Mouse (Mus musculus) central nervous system, embryonic 18 days (tissue): ENCODE measurements around the gene 1700016K19Rik. TPM values are rescaled to one million over a fixed set of nuclear protein-coding genes. Genes with fewer than 3 reads are reported as not detected.

Experiments
- polyA plus RNA-seq: library from polyadenylated mRNA; depleted of rRNA; stranded (reverse); fragments of >200 nt; gene quantifications from 2 replicates; pipeline ENCODE4 v1.2.3, GENCODE M21; 2012; rRNA removed

1700016K19Rik gene
- 7.4 and 9.1 TPM in 2 replicates for polyA plus RNA-seq

GRCm38 (mm10) chr11:75999440-76000155 is at the start of gene 1700016K19Rik:
1700016K19Rik (plus strand) TSS chr11:75999912.

GRCm38 (mm10) chr11:76027139-76028071 is 27.7 kb downstream of the 1700016K19Rik start, which contains the start of gene Rflnb:
Rflnb (minus strand) TSS chr11:76027782.

Other genes with a start within 250 kb of the 1700016K19Rik start
- gene Doc2b, start 203.9 kb upstream of the 1700016K19Rik start, polyA plus RNA-seq = 15.9 and 17.4 TPM in 2 replicates
- gene Rph3al, start 61.5 kb upstream of the 1700016K19Rik start, polyA plus RNA-seq = 2.8 and 3.1 TPM in 2 replicates
- gene Rflnb, start 27.9 kb downstream of the 1700016K19Rik start, polyA plus RNA-seq = 7.5 and 8.0 TPM in 2 replicates
- gene Vps53, start 179.7 kb downstream of the 1700016K19Rik start, polyA plus RNA-seq = 53.5 and 54.9 TPM in 2 replicates
- gene Fam57a, start 179.8 kb downstream of the 1700016K19Rik start, polyA plus RNA-seq = 32.1 TPM in 2 replicates
- gene Dbil5, start 217.7 kb downstream of the 1700016K19Rik start, polyA plus RNA-seq = 0.61 and 0.90 TPM in 2 replicates
- gene Gemin4, start 217.8 kb downstream of the 1700016K19Rik start, polyA plus RNA-seq = 7.5 and 8.2 TPM in 2 replicates
- 15.2 and 17.0 TPM in 2 replicates for gene Mrm3, start 243.8 kb downstream of the 1700016K19Rik start, polyA plus RNA-seq
- gene Glod4, start 243.8 kb downstream of the 1700016K19Rik start, polyA plus RNA-seq = 44.0 and 52.6 TPM in 2 replicates